Mouse (Mus musculus): Measurements from ENCODE around the gene Ncam1.

DNA sequence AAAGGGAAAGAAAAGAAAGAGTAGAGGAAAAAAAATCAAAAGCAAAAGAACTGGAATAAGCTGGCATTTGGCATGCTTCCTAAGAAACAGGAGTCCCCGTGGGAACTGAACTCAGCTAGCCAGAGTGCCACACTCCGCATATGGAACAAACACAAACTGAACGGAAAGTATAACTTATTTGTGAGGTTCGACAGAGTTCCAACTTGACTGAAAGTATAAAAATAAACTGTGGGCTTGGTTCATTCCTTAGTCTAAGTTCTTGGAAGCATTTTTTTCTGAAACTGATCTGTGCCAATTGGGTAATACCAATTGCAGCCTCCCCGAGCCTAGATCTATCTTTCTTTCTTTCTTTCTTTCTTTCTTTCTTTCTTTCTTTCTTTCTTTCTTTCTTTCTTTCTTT lies 294.1 kb downstream of the Ncam1 start:
- no peak for TF ChIP-seq POLR2A (IDR thresholded peaks at IDR 0.05; ENCODE audit: low read depth, low read length)
- TF ChIP-seq CTCF (conservative IDR thresholded peaks at IDR 0.05; ENCODE audit: insufficient read depth, insufficient read length, low read depth, low read length): no peak
